Mouse (Mus musculus): ENCODE data around the gene Ndufc1.

DNA sequence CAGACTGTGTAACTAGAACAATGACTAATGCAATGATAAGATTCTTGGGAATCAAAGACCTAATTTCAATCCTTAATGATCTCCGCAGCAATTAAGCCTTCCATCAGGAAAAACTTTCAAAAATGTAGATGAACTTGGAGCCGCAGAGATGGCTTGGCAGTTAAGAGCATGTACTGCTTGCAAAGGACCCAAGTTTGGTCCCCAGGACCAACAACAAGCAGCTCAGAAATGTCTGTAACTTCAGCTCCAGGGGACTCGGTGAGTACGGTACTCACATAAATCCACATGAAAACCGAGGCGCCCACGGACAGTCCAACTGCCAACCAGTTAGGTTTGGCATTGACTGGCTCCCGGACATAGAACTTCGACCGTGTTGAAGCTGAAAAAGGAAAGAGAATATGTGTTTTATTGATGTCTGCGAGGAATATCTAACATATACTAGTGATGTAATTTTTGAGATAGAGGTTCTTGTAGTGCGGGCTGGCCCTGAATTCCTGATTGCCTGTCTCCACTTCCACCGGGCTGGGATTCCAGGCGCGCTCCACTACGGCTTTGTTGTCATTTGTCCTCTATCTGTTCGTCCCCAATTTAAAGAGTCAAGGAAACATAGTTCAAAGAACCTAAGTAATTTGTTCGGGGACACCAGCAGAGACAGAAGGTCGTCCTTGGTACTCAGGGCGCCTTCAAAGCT, 773 bp downstream of the Ndufc1 start:
- TF ChIP-seq CTCF (IDR thresholded peaks at IDR 0.05; ENCODE audit: low read depth): no peak
- no peak for TF ChIP-seq EP300 (IDR thresholded peaks at IDR 0.05; ENCODE audit: low read depth)
